Mouse (Mus musculus) embryonic facial prominence, embryonic 14.5 days (tissue): ENCODE measurements around the gene Cyp2ab1. TPM values are rescaled to one million over a fixed set of nuclear protein-coding genes. Genes with fewer than 3 reads are reported as not detected.

Experiments used
- ATAC-seq: fragments of 200-750 bp; cut with Nextera tagmentation; 2 replicates; pipeline ENCODE4 v1.8.0; 2017; ENCODE audit warnings: low read depth, moderate number of reproducible peaks, moderate TSS enrichment
- DNase-seq: peaks from one replicate; pipeline ENCODE4 v3.0.0-alpha.2; 2015; ENCODE audit warnings: low spot score
- H3K27ac ChIP-seq: fragments of 300-500 bp; sonication (generic); replicated peaks from 2 replicates; pipeline ENCODE4 v1.5.1; 2014; ENCODE audit warnings: low read depth, mild to moderate bottlenecking, low read length, moderate library complexity
- H3K27me3 ChIP-seq: fragments of 300-500 bp; sonication (generic); replicated peaks from 2 replicates; pipeline ENCODE4 v1.6.1; 2014; ENCODE audit warnings: low read length; ENCODE audit not compliant: control insufficient read depth, insufficient read depth
- H3K36me3 ChIP-seq: fragments of 300-500 bp; sonication (generic); 2 replicates; pipeline ENCODE4 v1.6.1; 2014; ENCODE audit warnings: low read length, mixed read lengths; ENCODE audit not compliant: control insufficient read depth, insufficient read depth
- H3K4me1 ChIP-seq: fragments of 300-500 bp; sonication (generic); 2 replicates; pipeline ENCODE4 v1.6.1; 2014; ENCODE audit warnings: antibody characterized with exemption, low read length; ENCODE audit not compliant: control insufficient read depth, insufficient read depth
- H3K4me2 ChIP-seq: fragments of 300-500 bp; sonication (generic); 2 replicates; pipeline ENCODE4 v1.6.1; 2014; ENCODE audit warnings: low read depth, mild to moderate bottlenecking, low read length, moderate library complexity, mixed read lengths
- H3K4me3 ChIP-seq: fragments of 300-500 bp; sonication (generic); 2 replicates; pipeline ENCODE4 v1.5.1; 2014; ENCODE audit warnings: low read depth, mild to moderate bottlenecking, low read length
- H3K9ac ChIP-seq: fragments of 300-500 bp; sonication (generic); 2 replicates; pipeline ENCODE4 v1.6.1; 2014; ENCODE audit warnings: low read depth, mild to moderate bottlenecking, low read length, moderate library complexity, mixed read lengths
- H3K9me3 ChIP-seq: fragments of 300-500 bp; sonication (generic); 2 replicates; pipeline ENCODE4 v1.6.1; 2016; ENCODE audit warnings: low read length; ENCODE audit not compliant: control insufficient read depth
- WGBS: fragments of 180-500 bp; shearing (Covaris S2); extraction: QIAGEN DNeasy Blood & Tissue Kit; methylation state at CpG from one replicate; pipeline ENCODE4 v1.1.7; 2014; 5-methylcytosine and 5-hydroxymethylcytosine counted together
- polyA plus RNA-seq: library from polyadenylated mRNA; unstranded; fragments of >200 nt; fragmentation: Nextera tagmentation; extraction: Ambion mirVana; gene quantifications from 2 replicates; pipeline ENCODE4 v1.2.1, GENCODE M21; 2014

Gene Cyp2ab1
- polyA plus RNA-seq, 1 experiment from 2014 or later, result 0.07 TPM

DNA sequence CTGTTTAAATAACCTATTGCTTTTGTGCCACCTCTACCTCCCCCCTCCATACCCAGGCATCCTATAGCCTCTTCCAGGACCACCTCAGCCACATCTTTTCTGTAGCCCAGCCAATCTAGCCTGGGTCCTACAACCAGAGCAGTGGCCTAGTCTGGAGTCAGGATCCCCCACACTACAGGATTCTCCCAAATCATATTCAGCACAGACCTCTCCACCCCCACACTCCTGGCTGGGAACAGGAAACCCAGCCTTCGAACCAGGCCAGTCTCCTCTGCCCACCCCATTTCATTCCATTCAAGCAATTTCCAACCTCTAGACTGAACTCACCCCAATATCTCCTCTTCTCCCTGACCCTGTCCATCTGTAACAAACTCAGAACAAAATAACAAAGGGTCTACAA, 20.3 kb upstream of the Cyp2ab1 start:
- Histone ChIP-seq H3K4me1 (no peaks in the 10 kb centered on the region), H3K27me3 (no peaks in the 10 kb centered on the region), H3K4me2 (no peak overlapping the region), H3K9ac (no peak overlapping the region), H3K27ac (no peak overlapping the region), H3K36me3 (peaks cover 62% of the 10 kb centered on the region), H3K4me3 (no peak overlapping the region), H3K9me3 (no peaks in the 10 kb centered on the region)
- ATAC-seq (no peak), DNase-seq (no peak)
- 75% methylated on average over 1 of the region's 1 CpGs for WGBS

DNA sequence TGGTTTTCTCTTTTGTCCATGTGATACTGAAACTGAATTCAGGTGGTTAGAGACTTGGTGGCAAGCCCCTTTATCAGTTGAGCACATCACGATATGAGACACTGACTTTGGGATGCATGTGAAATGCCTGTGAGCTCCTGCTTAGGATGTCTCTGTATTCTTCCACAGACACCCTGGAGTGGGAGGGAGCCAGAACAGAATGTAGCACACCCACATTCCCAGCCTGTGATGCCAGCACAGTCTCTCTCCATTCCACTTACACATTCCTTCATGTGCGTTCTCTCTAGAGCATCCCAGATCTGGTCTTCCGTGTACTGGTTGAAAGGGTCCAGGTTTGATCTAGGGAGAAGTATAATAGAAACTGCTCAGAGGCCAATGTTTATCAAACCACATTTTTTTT, 13.4 kb upstream of the Cyp2ab1 start:
- Histone ChIP-seq H3K36me3 (peaks cover 72% of the 10 kb centered on the region), H3K9ac (no peak overlapping the region), H3K27me3 (no peaks in the 10 kb centered on the region), H3K4me1 (no peaks in the 10 kb centered on the region), H3K4me3 (no peak overlapping the region), H3K9me3 (no peaks in the 10 kb centered on the region), H3K4me2 (no peak overlapping the region), H3K27ac (no peak overlapping the region)
- ATAC-seq (no peak), DNase-seq (no peak)
- 98% methylated on average over 3 of the region's 3 CpGs for WGBS

DNA sequence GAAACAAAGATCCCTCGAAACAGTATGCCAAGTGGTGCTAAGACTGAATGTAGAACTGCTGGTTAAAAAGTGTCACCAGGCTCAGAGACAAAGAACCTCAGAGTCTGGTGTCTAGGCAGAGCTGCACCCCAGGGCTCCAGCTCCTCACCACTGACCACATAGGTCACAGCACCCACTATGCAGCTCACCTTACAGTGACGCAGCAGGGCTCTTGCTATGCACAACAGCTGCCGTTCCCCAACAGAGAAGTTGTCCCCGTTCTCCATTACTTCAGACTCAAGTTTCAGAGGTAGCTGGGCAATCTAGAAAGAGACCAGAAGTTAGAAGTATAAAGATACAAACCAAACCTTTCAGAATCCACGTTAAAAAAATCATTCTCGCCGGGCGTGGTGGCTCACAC, 9.7 kb upstream of the Cyp2ab1 start:
- Histone ChIP-seq H3K9ac (no peak overlapping the region), H3K4me3 (no peak overlapping the region), H3K27me3 (no peaks in the 10 kb centered on the region), H3K4me2 (no peak overlapping the region), H3K9me3 (no peaks in the 10 kb centered on the region), H3K4me1 (no peaks in the 10 kb centered on the region), H3K27ac (no peak overlapping the region), H3K36me3 (peaks cover 84% of the 10 kb centered on the region)
- DNase-seq (no peak), ATAC-seq (no peak)
- 94% methylated on average over 8 of the region's 8 CpGs for WGBS

DNA sequence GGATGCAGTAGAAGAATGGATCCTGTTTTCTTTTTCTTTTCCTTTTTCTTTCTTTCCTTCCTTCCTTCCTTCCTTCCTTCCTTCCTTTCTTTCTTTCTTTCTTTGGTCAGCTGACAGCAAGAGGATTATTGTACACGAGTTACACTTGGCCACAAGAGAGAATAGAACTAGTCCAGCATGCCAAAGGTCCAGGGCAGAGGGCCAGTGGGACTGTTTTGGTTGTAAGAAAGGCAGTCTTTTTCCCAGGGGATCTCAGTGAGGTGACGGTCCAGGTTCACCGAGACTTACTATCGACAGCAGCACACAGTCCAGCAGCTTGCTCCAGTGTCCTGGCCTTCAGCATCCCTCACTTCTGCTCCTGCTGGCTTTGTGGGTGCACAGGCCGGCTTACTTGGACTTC, 3.1 kb upstream of the Cyp2ab1 start:
- Histone ChIP-seq H3K4me2 (no peak overlapping the region), H3K9me3 (no peaks in the 10 kb centered on the region), H3K9ac (no peak overlapping the region), H3K27ac (no peak overlapping the region), H3K27me3 (no peaks in the 10 kb centered on the region), H3K4me1 (no peaks in the 10 kb centered on the region), H3K4me3 (no peak overlapping the region), H3K36me3 (peaks cover 41% of the 10 kb centered on the region)
- ATAC-seq (no peak), DNase-seq (no peak)
- 88% methylated on average over 5 of the region's 5 CpGs for WGBS

DNA sequence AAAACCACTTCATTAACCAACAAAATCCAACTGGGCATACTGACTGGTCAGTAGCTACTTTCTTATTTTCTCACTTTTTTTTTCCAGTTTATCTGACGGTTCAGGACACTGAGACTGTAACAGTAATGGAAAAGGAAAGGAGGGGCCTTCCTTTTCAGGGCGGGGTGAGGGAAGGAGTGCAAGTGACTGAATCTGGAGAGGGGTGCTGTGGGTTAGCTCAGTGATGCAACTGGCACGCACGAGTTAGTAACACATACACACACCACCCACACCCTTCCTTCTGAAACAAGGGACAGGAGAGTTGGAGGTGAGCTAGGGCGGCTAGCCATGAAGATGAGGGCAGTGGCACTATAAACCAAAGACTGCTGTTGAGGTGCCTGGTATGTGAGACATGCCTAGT, 1.3 kb downstream of the Cyp2ab1 start:
- H3K27ac ChIP-seq, result no peak overlapping the region
- no peak overlapping the region for H3K4me3 ChIP-seq
- WGBS, result 74% methylated on average over 5 of the region's 5 CpGs
- no peak overlapping the region for H3K4me2 ChIP-seq
- H3K4me1 ChIP-seq, result no peaks in the 10 kb centered on the region
- H3K9ac ChIP-seq, result no peak overlapping the region
- ATAC-seq (no peak), DNase-seq (no peak)
- H3K27me3 ChIP-seq, result no peaks in the 10 kb centered on the region
- H3K9me3 ChIP-seq, result no peaks in the 10 kb centered on the region
- H3K36me3 ChIP-seq, result peaks cover 6% of the 10 kb centered on the region

DNA sequence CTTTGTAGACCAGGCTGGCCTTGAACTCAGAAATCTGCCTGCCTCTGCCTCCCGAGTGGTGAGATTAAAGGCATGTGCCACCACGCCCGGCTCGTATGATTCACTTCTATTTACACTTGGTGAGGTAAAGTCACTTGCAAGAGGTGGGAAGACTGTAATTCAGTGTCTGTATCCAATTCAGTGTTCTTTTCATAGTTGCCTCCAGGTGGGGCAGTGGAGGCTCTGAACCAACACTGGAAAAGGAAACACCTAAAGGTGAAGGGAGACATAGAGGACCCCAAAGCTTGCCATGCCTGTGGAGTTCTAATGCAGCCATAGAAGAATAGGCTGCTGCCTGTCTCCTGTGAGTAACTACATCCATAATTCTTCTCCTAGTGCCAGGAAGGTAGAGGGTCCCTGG, 2.9 kb downstream of the Cyp2ab1 start:
- no peak overlapping the region for H3K27ac ChIP-seq
- DNase-seq, result no peak
- no peaks in the 10 kb centered on the region for H3K36me3 ChIP-seq
- no peak overlapping the region for H3K9ac ChIP-seq
- no peak for ATAC-seq
- 89% methylated on average over 4 of the region's 4 CpGs for WGBS
- H3K4me1 ChIP-seq, result no peaks in the 10 kb centered on the region
- H3K4me3 ChIP-seq, result no peak overlapping the region
- no peaks in the 10 kb centered on the region for H3K27me3 ChIP-seq
- H3K4me2 ChIP-seq, result no peak overlapping the region
- no peaks in the 10 kb centered on the region for H3K9me3 ChIP-seq

DNA sequence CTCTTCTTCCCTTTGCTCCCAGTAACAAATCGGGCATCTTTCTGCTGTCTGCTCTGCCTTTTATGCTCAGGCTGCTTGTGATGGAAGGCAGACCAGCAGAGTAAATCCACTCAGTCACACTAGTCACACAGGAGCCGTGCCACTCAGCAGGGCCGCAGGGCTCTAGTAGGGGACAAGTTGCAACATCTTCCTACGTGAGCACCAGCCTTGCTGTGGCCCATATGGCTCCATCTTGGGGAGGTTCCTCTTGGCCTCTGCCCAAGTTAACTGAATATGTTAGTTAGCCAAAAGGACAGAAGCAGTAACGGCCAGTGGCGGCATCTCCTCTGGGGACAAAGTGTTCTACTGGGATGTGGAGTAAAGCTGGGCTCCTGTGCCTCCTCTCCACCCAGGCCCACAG, 8.4 kb downstream of the Cyp2ab1 start:
- Histone ChIP-seq H3K36me3 (no peaks in the 10 kb centered on the region), H3K9ac (no peak overlapping the region), H3K9me3 (no peaks in the 10 kb centered on the region), H3K27me3 (no peaks in the 10 kb centered on the region), H3K4me1 (no peaks in the 10 kb centered on the region), H3K27ac (no peak overlapping the region), H3K4me2 (no peak overlapping the region), H3K4me3 (no peak overlapping the region)
- DNase-seq, result no peak
- WGBS, result 84% methylated on average over 6 of the region's 6 CpGs
- no peak for ATAC-seq

DNA sequence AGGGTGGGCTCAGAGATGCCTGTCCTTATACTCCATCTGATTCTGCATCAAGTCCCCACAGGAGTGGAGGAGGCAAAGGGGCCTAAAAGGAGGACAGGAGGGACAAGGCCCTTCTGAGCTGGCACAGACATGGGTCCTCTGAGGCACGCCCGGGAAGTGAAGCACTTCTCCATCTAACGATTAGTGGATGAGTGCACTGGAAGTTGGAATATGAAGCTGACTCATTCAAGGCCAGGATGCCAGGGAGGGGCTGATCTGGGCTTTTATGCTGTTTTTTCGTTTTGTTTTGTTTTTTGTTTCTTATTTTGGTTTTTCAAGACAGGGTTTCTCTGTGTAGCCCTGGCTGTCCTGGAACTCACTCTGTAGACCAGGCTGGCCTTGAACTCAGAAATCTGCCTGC, 9.9 kb downstream of the Cyp2ab1 start:
- Histone ChIP-seq H3K27me3 (no peaks in the 10 kb centered on the region), H3K4me3 (no peak overlapping the region), H3K36me3 (no peaks in the 10 kb centered on the region), H3K4me1 (no peaks in the 10 kb centered on the region), H3K4me2 (no peak overlapping the region), H3K27ac (no peak overlapping the region), H3K9ac (no peak overlapping the region), H3K9me3 (no peaks in the 10 kb centered on the region)
- no peak for DNase-seq
- 83% methylated on average over 4 of the region's 4 CpGs for WGBS
- no peak for ATAC-seq

DNA sequence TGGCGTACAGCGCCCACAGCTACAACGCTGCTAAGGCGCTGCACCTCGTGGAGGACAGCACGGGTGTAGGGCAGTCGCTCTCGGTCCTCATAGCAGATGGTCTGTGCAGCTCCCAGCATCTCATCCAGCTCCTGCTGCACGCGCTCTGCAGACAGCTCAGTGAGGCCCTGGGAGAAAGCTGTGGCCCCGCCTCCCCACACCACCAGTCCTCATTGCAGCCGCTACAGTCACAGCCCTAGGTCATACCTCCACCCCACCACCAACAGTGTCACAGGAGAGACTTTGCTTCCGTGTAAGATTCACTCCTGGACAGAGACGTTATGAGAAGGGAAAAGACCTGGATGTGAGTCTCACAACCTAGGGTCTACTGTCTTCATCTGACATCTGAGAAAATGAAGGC, 12.9 kb downstream of the Cyp2ab1 start:
- Histone ChIP-seq H3K27ac (no peak overlapping the region), H3K4me2 (no peak overlapping the region), H3K9ac (no peak overlapping the region), H3K9me3 (no peaks in the 10 kb centered on the region), H3K4me1 (no peaks in the 10 kb centered on the region), H3K36me3 (no peaks in the 10 kb centered on the region), H3K4me3 (no peak overlapping the region), H3K27me3 (no peaks in the 10 kb centered on the region)
- 68% methylated on average over 14 of the region's 14 CpGs for WGBS
- ATAC-seq (no peak), DNase-seq (no peak)
